Comparison of ENCODE assay signal across 38 mouse cellular contexts in the genomic region with DNA sequence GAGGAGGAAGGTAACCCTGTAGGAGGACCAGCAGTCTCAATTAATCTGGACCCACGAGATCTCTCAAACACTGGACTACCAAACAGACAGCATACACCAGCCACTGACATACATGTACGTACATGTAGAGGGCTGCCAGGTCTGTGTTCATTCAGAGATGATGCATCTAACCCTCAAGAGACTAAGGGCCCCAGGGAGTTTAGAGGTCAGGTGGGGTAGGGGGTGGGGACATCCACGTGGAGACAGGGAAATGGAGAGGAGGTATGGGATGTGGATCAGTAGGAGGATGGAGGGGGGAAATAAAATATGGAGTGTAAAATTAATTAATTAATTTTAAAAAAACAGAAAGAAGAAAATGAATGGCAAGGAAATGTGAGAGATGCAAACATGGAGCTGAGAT. TPM values are rescaled to one million over a fixed set of nuclear protein-coding genes. Genes with fewer than 3 reads are reported as not detected.
"Had no signal": no experiment of that assay in that cellular context is flagged by ENCODE, and none has a peak within 500 bp of the region (broad histone marks: within the 10 kb centered on the region; RNA-seq: fewer than 3 reads in every experiment).

No protein-coding gene starts in this region.

- H3K27me3 ChIP-seq: heart, embryonic 12.5 days; heart, embryonic 13.5 days; heart, embryonic 15.5 days; hindbrain, embryonic 12.5 days; hindbrain, embryonic 13.5 days; hindbrain, embryonic 15.5 days; kidney, embryonic 15.5 days had no signal

- H3K4me1 ChIP-seq: hindbrain, embryonic 12.5 days; hindbrain, embryonic 13.5 days had no signal

- H3K27ac ChIP-seq: heart, embryonic 10.5 days; heart, embryonic 13.5 days; heart, embryonic 15.5 days; hindbrain, embryonic 10.5 days; hindbrain, embryonic 12.5 days; hindbrain, embryonic 13.5 days; hindbrain, embryonic 14.5 days; hindbrain, embryonic 15.5 days; hindbrain, postnatal 0 days; intestine, embryonic 15.5 days; kidney, embryonic 15.5 days; kidney, postnatal 0 days; layer of hippocampus, adult 2 months had no signal

- H3K9me3 ChIP-seq: heart, embryonic 10.5 days; heart, embryonic 12.5 days; heart, embryonic 13.5 days; heart, embryonic 15.5 days; hindbrain, embryonic 10.5 days; hindbrain, embryonic 12.5 days; hindbrain, embryonic 13.5 days; hindbrain, embryonic 15.5 days; intestine, embryonic 15.5 days; kidney, embryonic 15.5 days had no signal

- H3K9ac ChIP-seq: heart, embryonic 12.5 days; heart, embryonic 13.5 days; heart, embryonic 15.5 days; hindbrain, embryonic 12.5 days; hindbrain, embryonic 13.5 days; hindbrain, embryonic 14.5 days; hindbrain, embryonic 15.5 days; intestine, embryonic 15.5 days; kidney, embryonic 15.5 days had no signal

- H3K4me3 ChIP-seq: heart, embryonic 10.5 days; heart, embryonic 12.5 days; heart, embryonic 13.5 days; heart, embryonic 15.5 days; hindbrain, embryonic 10.5 days; hindbrain, embryonic 12.5 days; hindbrain, embryonic 13.5 days; hindbrain, embryonic 15.5 days; intestine, embryonic 15.5 days; kidney, embryonic 15.5 days; layer of hippocampus, adult 2 months had no signal

- ATAC-seq: hindbrain, embryonic 16.5 days; hindbrain, postnatal 0 days; inflammation-experienced regulatory T-cells, adult 6 months; intestine, embryonic 15.5 days; intestine, embryonic 16.5 days; intestine, postnatal 0 days had no signal

- DNase-seq: heart, postnatal 10 days; heart, postnatal 14 days; heart, postnatal 36 days; heart, postnatal 4 days; kidney, adult 11 months; kidney, adult 18-20 months; kidney, adult 2 months; kidney, adult 8-10 months; kidney, adult 9 months; kidney, postnatal 10 days; kidney, postnatal 14 days; kidney, postnatal 25 days; kidney, postnatal 36 days; kidney, postnatal 4 days; layer of hippocampus, adult 9-11 months; layer of hippocampus, postnatal 36 days had no signal

- H3K36me3 ChIP-seq: heart, embryonic 15.5 days; hindbrain, embryonic 10.5 days; intestine, embryonic 15.5 days; kidney, embryonic 15.5 days had no signal

- H3K4me2 ChIP-seq: heart, embryonic 11.5 days; heart, embryonic 12.5 days; heart, embryonic 13.5 days; heart, embryonic 15.5 days; hindbrain, embryonic 12.5 days; hindbrain, embryonic 13.5 days; hindbrain, embryonic 14.5 days; hindbrain, embryonic 15.5 days; intestine, embryonic 15.5 days; kidney, embryonic 15.5 days had no signal

RNA-seq across cellular contexts. Expression of a gene that starts 31.9 kb away (rescaled TPM):
- total RNA-seq: layer of hippocampus, postnatal 10 days; layer of hippocampus, postnatal 25 days had no signal

RNA-seq across cellular contexts. Expression of a gene that starts 57.7 kb away (rescaled TPM):
- total RNA-seq: heart, postnatal 25 days; heart, postnatal 36 days; layer of hippocampus, adult 2 months; layer of hippocampus, postnatal 25 days; layer of hippocampus, postnatal 36 days had no signal
